Mouse (Mus musculus): ENCODE measurements at regions not wholly inside any gene's neighbourhood (a gene's known extent, or its start where the extent isn't known, plus 50 kb on each side); places are given as distances from the start of the nearest gene placed in this dataset.

DNA sequence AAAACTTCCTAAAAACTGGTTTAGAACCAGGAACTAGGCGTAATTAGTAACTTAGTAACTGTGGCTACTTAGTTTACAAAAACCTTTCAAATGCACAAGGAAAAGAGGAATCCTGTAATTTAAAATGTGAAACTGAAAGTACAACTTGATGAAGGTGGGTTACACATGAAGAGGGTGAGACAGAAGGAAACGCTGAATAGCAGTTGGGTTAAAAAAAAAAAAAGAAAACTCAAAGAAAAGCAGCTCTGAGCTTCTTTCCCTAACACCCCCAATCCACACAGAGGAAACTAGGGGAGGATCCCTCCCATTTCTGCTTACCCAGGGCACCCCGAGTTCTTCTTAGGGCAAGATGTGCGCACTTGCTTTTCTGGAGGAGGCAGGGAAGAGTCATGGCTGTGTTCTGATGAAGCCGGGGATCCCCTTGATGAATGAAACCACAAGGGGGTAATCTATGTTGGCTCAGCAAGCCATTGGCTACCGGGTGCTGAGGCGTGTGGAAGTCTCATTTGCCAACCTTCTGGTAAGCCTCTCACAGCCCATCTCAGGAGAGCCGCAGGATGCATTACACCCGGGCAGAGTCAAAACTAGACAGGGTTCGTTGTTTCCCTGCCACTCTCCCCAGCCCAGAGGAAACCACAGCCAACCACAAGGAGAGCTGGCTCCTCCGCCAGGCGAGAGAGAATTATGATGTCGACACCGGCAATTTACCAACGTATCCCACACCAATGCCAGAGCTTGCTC, 167.4 kb upstream of the Klf14 start:
- peak; percentile 31; the same call in 1 of the 2 replicates for TF ChIP-seq CTCF (IDR thresholded peaks at IDR 0.05; ENCODE audit: low read depth)
- TF ChIP-seq EP300 (IDR thresholded peaks at IDR 0.05; ENCODE audit: low read depth): no peak

All from liver, embryonic 14.5 days (tissue).